Mouse (Mus musculus): ENCODE measurements at regions not wholly inside any gene's neighbourhood (a gene's known extent, or its start where the extent isn't known, plus 50 kb on each side); places are given as distances from the start of the nearest gene placed in this dataset.
"Not testable (repeated sequence)": the region's sequence is repeated elsewhere in the genome, so short reads cannot be mapped to it uniquely, and the experiment has no call there.

DNA sequence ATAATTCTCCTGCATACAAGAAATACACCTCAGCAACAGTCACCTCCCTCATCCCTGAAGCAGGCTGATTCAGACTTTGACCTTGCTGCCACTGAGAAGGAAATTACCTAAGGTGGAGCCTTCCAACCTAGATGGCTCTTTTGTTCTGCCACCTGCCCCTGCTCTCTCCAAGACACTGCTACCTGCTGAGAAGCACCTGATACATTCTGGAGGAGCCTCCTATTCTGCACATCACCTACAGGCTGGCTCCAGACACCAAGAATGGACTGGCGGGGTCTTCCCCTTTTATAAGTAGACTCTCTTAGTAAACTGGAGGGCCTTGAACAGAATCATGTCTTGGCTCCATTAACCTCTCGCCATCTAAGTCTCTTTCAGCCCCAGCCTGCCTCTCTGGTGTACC is 1149.5 kb upstream of the 2610301B20Rik start:
- not testable (repeated sequence) for DNase-seq

DNA sequence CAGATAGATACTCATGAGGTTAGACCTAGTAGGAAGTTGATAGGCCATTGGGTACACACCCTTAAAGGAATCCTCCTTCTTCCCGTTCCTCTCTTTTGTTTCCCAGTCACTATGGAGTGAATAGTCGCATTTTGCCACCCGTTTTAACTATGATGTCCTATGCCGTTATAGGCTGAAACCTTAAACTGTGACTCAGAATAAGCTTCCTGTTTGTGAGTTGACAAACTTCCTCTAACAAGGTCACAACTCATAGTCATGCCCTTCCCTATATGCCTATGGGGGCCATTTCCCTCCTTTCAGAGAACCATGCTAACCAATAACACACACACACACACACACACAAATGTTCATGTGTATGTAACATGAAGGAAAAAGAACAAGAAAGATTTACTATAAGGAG is 1136.6 kb upstream of the 2610301B20Rik start:
- no peak for DNase-seq

DNA sequence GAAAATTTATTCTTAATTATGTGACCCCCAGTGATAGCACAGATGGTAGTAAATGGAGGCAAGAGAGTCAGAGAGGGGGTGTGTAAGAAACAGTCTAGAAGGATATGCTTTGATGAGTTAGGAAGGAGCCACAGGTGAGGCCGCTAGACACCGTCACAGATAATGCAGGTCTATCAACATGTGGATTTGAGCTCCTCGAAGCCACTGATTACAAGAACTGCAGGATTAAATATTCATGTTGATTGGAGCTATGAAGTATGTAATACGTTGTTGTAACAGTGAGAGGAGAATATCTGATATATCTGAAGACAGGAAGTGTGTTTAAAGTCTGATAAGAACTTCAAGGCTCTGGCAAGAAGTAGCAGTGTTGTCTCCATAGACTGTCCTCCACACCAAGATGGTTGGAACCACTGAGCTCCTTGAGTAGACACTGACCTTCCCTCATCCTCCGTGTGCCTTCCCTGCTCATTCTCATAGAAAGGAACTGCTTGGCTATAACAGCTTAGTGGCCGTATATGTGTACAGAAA is 1126.8 kb upstream of the 2610301B20Rik start:
- no peak for DNase-seq

DNA sequence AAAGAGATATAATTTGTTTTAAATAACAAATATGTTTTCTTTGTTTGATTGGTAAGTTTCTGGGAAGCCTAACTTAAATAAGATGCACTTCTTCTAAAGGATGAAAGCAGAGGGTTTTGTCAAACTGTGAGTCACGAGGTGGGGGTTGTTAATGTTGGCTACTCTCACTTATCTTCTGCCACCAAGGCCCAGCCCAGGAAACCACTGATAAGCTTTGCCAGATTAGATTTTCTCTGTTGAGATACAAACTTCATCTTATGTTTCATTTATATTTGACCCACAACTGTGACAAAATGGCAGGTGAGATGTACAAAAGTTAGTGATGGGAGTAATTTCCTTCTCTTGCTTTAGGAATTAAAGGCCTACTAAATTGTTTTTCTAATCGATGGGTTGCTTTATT is 1126.2 kb upstream of the 2610301B20Rik start:
- DNase-seq = no peak

DNA sequence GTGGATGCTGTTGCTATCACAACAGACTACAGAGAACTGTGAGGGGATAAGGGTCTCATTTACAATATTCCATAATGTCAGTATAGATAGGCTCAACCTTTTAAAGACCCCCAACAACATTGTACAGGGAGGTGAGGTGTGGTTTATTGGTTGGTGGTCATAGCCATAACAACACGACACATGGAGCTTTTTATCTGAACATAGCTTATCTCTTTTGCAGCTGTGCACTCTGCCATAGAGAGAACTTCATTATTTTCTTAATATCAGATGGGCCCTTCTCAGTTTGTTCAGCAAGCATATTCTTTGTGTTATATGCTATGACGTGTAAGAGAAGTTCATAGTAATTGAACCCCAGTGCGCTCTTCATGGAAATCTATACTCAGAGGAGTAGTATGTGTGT is 1124.4 kb upstream of the 2610301B20Rik start:
- no peak for DNase-seq

DNA sequence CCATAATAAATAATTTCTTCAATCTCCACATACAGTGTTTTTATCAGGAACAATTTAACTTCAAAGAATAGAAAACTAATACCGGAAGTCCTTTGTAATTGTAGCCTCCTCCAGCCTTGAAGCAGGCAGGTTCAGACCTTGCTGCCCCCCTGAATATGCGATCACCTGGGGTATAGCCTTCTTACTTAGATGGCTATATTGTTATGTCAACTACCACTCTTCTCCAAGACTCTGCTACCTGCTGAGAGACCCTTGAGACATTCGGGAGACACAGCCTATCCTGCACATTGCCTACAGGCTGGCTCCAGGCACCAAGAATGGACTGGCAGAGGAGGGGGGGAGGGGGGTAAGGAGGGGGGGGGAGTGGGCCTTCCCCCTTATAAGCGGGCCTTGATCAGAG is 1123.9 kb upstream of the 2610301B20Rik start:
- DNase-seq = no peak

DNA sequence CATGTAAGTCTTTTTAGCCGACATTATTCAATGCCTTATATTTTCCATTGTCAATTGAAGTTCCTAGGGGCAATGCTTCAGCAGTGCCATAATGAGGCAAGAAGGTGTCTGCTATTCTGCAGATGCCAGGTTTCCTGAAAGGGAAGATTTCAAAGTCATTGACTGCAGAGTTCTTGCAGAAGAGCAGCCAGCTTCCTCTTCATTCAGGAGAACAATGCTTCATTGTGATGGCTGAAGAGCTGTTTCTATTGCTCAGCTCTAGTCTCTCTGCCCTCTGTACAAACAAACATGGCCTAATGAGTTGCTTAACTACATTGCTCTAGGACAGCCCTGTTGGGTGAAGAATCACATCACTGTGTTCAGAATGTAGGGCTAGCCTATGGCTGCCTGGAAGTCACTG is 1111.0 kb upstream of the 2610301B20Rik start:
- DNase-seq = no peak

DNA sequence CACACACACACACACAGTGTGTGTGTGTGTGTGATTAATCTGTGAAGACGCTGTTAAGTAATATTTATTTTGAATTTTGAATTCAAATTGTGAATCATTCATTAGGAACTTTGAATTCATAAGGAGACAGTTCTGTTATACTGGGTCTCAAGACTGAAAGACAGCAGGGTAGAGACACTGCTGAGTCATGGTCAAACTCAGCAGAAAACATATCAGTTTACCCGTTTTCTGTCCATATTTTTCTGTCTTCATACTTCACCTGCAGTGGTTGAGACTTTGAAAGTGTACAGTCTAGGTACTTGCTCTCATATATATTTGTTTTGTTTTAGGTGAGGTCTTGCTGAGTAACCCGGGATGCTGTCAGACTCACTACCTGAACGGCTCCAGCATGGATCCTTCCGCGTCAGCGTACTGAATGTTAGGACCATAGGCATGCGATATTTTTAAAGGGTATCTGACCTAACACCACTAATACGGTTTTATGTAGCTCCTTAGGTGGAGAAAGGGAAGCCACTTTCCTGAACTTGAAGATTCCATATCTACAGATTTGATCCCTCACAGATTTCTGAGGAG is 1104.6 kb upstream of the 2610301B20Rik start:
- DNase-seq = no peak

DNA sequence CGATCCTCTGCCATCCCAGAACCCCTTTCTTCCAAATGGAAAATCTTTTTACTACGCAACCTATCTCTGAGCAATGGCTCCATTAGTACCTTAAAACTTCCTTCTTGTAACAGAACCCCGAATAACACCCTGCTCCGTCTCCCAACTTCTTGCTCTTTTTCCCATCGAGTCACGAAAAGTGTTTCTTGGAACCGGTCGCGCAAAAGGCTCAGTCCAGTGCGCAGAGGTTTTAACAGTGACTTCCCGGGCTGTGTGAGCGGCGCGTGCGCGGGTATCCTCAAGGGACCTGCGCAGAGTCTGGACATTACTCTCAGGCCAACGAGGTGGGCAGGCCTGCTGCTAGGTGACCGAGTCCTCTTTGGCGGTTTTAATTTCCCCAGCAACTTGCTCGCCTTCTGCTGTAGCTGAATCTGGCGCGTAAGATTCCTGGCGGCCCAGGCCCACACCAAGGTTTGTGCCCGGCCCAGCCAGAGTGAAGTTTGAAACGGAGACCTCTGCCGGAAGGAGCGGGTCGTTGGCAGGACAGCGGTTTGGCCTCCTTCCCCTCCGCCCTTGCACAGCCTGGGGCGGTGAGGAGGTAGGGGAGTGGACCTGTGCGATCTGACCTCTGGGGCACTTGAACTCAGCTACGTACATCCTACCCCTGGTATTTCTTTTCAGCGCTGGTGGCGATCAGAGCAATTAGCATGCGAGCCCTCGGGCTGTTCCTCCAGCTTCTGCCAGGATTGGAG is 1103.8 kb upstream of the 2610301B20Rik start:
- DNase-seq = peak; percentile 40

DNA sequence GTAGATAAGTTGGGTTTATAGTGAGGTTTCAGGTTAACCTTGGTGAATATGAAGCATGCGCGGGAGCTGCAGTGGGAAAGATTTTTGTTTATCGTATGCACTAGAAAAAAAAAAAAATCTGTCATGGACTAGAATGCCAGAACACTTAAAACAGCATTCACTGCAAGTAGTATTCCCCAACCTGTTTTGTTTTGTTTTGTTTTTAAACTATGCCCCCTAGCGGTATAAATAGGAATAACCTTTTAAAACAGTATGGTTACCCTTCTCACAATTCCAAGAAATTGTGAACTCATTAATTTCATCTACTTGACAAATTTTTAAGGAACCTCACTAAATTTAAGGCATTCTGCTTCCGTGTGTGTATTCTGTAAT is 1103.2 kb upstream of the 2610301B20Rik start:
- no peak for DNase-seq

DNA sequence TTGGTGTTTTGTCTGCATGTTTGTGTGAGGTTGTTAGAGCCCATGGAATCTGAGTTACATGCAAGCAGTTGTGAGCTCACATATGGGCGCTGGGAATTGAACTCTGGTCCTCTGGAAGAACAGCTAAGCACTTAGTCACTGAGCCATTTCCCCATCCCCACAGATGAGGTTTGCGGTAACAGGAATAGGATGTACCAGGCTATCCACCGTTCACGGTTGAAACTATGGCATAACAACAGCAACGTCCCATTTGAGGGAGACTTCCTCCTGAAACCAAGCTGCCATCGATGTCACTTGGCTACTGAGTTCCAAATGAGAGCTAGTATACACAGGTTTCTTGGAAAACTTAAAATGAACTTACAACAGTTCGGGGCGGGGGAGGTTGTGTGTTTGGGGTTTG is 1095.9 kb upstream of the 2610301B20Rik start:
- no peak for DNase-seq

DNA sequence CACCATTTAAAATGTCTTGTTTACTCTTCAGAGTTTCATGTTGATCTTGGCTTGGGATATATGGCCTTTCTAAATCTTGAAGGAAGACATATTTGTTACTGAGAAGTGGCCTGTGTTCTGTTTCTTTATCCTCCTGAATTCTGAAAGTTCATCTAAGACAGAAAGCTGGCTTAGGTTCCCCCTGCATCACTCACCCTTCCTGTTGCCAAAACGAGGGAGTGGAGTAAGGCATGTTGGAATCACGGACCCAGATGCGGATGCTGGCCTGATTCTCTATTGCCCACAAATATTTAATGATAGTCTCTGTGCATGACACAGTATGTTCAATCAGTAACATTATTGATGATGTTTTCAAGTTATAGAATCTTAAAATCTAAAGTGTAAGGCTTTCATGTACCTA is 1094.7 kb upstream of the 2610301B20Rik start:
- DNase-seq = no peak

DNA sequence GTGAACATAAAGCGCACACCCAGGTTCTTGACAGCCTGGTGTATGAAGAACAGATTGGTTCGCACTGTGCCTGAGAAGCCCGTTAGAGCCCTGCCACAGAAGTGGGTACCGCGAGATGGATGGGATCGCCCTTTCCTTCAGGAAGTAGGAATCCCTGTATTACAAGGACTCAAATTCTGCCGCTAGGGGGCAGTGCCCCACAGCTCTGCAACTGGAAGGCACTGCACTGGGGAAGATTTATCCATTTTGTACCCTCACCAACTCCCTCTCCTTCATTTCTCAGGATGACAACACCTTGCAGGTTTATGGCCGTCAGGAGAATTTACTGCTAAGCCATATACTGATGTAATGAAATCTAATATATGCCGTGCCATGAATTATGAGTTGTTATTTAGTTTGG is 1094.1 kb upstream of the 2610301B20Rik start:
- DNase-seq = peak; percentile 91

DNA sequence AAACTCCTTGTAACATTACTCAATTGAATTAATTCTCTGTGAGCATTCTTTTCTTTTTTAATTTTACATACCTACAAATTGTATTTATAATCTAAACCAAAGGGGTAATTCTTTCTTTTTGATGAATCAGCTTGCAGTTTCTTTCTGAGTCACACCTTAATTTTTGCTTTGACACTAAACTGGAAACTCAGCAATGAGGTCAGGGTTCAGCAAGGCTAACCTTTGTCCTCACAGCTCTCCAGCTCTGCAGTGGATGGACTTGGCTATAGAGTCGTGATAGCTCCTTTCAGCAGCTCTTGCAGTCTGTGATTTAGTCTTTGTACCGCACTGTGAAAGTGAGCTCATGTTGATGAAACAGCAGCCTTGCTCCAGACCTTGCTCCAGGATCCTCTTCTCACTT is 1093.0 kb upstream of the 2610301B20Rik start:
- no peak for DNase-seq

DNA sequence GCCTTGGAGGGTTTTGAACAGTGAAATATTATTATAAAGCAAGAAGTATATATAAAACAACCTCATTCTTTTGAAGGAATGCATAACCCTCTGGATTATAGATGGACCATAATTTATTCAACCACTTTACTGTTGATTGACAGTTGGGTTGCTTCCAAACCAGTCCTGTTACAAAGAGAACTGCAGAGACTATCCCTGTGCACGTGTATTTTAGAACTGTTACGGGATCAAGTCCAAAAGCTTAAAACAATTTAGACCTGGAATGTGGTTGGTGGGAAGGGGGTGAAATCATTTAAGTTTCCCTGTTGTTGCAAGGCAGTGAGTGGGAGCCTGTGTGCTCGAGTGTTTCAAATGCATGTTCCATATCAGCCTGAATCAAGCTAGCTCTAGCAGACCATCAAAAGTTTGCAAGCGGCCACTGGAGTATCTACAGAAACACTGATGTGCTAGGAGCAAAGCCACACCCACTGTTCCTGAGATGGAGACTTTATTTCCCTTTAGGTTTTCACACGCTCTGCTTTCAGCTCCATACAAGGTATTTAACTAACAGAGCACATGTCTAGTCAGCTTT is 1086.4 kb upstream of the 2610301B20Rik start:
- DNase-seq = no peak

DNA sequence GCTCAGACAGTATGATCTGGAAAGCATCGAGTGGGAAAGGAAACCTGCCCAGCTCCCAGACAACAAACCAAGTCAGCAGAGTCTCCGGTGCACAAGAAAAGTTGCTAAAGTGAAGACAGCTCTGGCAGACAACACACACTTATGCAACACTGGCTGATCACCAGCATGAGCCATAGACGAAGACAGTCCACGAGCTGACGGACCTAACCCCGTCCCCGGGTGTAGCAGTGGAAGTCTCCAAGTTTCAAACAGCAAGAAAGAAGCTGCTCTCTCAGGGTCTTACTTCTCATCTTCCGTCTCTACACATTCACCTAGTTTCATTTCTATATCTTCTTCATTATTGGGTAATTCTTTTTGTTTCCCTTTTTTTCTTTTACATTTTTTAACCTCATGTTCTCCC is 1083.8 kb upstream of the 2610301B20Rik start:
- DNase-seq = no peak

Measured in right cerebral cortex, postnatal 4 days (tissue).